Mouse (Mus musculus) small intestine, adult 2 months (tissue): ENCODE measurements around the gene Snrpd2.

ENCODE experiments used
- CTCF ChIP-seq: fragments of 200-500 bp; IDR thresholded peaks from 2 replicates; pipeline ENCODE4 v1.5.1; 2012; ENCODE audit warnings: low read depth, mild to moderate bottlenecking, control low read depth, inconsistent platforms, low read length, moderate library complexity, mixed read lengths; ENCODE audit not compliant: insufficient replicate concordance, insufficient read length; ENCODE audit errors: extremely low read depth
- POLR2A ChIP-seq: fragments of 200-500 bp; IDR thresholded peaks from 2 replicates; pipeline ENCODE4 v1.6.1; 2012; ENCODE audit warnings: low read depth, mild to moderate bottlenecking, control low read depth, inconsistent platforms, low read length, moderate library complexity

DNA sequence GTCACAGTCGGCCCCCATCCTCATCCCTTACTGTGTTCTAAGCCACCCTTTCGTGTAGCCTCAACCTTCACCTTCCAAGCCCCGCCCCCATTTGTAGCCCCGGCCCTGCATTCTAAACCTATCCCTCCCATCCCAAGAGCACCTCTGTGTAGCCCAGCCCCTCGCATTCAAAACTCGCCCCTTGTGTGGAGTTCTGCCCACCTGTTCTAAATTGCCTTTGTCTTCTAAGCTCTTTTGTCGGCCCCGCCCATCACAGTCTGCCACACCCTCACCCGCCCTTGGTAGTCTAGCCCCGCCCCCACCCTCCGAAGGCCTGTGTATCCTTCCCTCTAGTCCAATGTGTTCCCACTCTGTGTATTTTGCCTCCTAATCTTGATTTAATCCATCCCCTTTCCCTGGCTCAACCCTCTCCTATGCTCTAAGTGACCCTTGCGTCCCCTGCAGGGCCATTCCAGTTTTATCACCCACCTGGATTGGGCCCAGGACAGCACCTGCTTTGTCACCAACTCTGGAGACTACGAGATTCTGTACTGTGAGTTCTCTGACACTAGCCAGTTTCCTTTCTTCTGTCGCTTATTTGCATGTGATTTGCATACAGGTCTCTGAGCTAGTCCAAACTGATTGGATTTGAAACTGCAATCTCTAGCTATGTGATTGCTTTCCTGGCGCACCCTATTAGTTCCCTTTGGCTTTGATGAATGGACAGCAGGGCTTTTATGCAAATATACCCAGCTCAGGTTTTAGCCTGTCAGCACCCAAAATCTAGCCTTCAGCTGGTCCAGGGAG, 52.7 kb downstream of the Snrpd2 start:
- no peak for TF ChIP-seq CTCF
- no peak for TF ChIP-seq POLR2A
